Mouse (Mus musculus) G1E (cell line): ENCODE measurements around the gene Daam1. TPM values are rescaled to one million over a fixed set of nuclear protein-coding genes. Genes with fewer than 3 reads are reported as not detected.

Experiments
- ATAC-seq: 2 replicates; pipeline ENCODE4 v1.8.0; 2016; ENCODE audit warnings: mild to moderate bottlenecking; ENCODE audit not compliant: insufficient number of reproducible peaks, poor library complexity, low FRiP score, severe bottlenecking; ENCODE audit errors: extremely low read depth
- DNase-seq: peaks from one replicate; pipeline ENCODE4 v3.0.0; 2012; ENCODE audit warnings: low spot score
- H3K27me3 ChIP-seq: 2 replicates; pipeline ENCODE4 v1.6.1; 2012; ENCODE audit warnings: mild to moderate bottlenecking, low read length, inconsistent platforms; ENCODE audit not compliant: insufficient read depth
- H3K36me3 ChIP-seq: replicated peaks from 2 replicates; pipeline ENCODE3; 2012; ENCODE audit warnings: mild to moderate bottlenecking, inconsistent platforms
- H3K4me1 ChIP-seq: 2 replicates; pipeline ENCODE4 v1.6.1; 2012; ENCODE audit warnings: low read depth, low read length, inconsistent platforms, mixed read lengths; ENCODE audit not compliant: insufficient read depth
- H3K4me3 ChIP-seq: 2 replicates; pipeline ENCODE4 v1.5.1; 2012; ENCODE audit warnings: low read depth, mild to moderate bottlenecking, inconsistent platforms, low read length, moderate library complexity, mixed read lengths
- H3K9me3 ChIP-seq: replicated peaks from 2 replicates; pipeline ENCODE4 v1.6.1; 2012; ENCODE audit warnings: inconsistent platforms
- CTCF ChIP-seq: IDR thresholded peaks from 2 replicates; pipeline ENCODE4 v1.5.1; 2012; ENCODE audit warnings: low read depth, low read length, inconsistent platforms, mixed read lengths
- GATA1 ChIP-seq: IDR thresholded peaks from 2 replicates; pipeline ENCODE4 v1.6.1; 2012; ENCODE audit warnings: borderline replicate concordance, low read length, inconsistent platforms, mixed read lengths
- GATA2 ChIP-seq: IDR thresholded peaks from 2 replicates; pipeline ENCODE4 v1.6.1; 2012; ENCODE audit warnings: low read depth, low read length, inconsistent platforms, borderline replicate concordance
- POLR2AphosphoS5 ChIP-seq: IDR thresholded peaks from 2 replicates; pipeline ENCODE4 v1.6.1; 2012; ENCODE audit warnings: low read depth, low read length, inconsistent platforms; ENCODE audit not compliant: insufficient replicate concordance
- TAL1 ChIP-seq: conservative IDR thresholded peaks from 2 replicates; pipeline ENCODE4 v1.6.1; 2012; ENCODE audit warnings: low read depth, low read length, inconsistent platforms, mixed read lengths
- polyA plus RNA-seq: library from polyadenylated mRNA; stranded (reverse); fragments of >175 nt; gene quantifications from 2 replicates; pipeline ENCODE4 v1.2.3, GENCODE M21; 2012
- total RNA-seq, 2 experiments: library from RNA; stranded (forward) in 1 of 2; stranded (reverse) in 1 of 2; fragments of 200-1000 nt in 1 of 2; fragments of >200 nt in 1 of 2; fragmentation: Nextera tagmentation in 1 of 2; gene quantifications; 2 replicates each; pipeline ENCODE4 v1.2.3; 2014 to 2017

Gene Daam1
- total and polyA plus RNA-seq, 3 experiments = 19.8 to 69.8 (median 57.3) TPM

DNA sequence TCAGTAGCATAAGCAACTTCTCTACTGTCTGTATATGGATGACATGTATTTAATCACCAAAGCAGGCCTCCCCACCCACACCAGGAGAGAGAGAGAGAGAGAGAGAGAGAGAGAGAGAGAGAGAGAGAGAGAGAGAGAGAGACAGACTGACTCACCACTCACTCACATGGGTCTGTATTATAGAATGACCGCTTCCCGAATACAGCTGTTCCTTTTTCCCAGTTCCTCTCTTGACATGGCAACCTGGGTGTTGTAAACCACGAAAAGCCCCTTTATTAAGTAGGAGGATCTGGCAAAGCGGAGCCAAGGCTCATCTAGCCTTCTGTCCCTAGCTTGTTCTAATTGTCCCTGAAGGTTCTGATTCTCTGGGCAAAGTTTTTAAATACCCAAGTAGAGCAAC is 137.7 kb downstream of the Daam1 start:
- peaks cover 58% of the 10 kb centered on the region for H3K36me3 ChIP-seq
- DNase-seq (no peak), ATAC-seq (no peak)
- no peak for TF ChIP-seq GATA2
- no peak for TF ChIP-seq TAL1
- no peak for TF ChIP-seq CTCF
- no peak for TF ChIP-seq GATA1
- TF ChIP-seq POLR2AphosphoS5 = no peak
- H3K9me3 ChIP-seq = no peaks in the 10 kb centered on the region
- H3K4me3 ChIP-seq = no peak overlapping the region
- H3K4me1 ChIP-seq = peaks cover 7% of the 10 kb centered on the region; the same call in 1 of the 2 replicates
- H3K27me3 ChIP-seq = no peaks in the 10 kb centered on the region

DNA sequence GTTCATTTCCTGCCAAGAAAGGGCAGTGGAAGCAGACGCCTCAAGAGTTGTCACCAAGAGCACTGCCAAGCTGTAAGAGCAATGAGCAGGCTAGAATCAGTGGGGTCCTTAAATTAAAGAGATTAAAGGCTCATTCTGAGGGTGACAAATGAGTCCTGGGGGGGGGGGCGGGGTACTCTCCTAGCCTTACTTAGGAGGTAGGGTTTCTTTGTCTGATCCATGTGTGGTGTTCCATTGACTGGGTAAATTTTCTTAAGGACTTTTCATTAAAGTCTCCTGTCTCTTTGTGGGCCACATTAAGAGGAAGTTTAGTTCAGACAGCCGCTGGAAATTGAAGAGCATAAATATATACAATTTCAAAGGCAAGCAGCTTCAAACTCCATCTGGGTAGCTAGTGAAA is 138.1 kb downstream of the Daam1 start:
- H3K27me3 ChIP-seq = no peaks in the 10 kb centered on the region
- ATAC-seq (no peak), DNase-seq (no peak)
- H3K9me3 ChIP-seq = no peaks in the 10 kb centered on the region
- H3K4me1 ChIP-seq = peaks cover 7% of the 10 kb centered on the region; the same call in 1 of the 2 replicates
- TF ChIP-seq TAL1 = no peak
- TF ChIP-seq CTCF = no peak
- no peak for TF ChIP-seq GATA2
- TF ChIP-seq POLR2AphosphoS5 = no peak
- TF ChIP-seq GATA1 = no peak
- peaks cover 62% of the 10 kb centered on the region for H3K36me3 ChIP-seq
- H3K4me3 ChIP-seq = no peak overlapping the region

GRCm38 (mm10) chr12:71969439-71969838 is 138.6 kb downstream of the Daam1 start:
- DNase-seq (no peak), ATAC-seq (no peak)
- H3K4me3 ChIP-seq = no peak overlapping the region
- no peak for TF ChIP-seq POLR2AphosphoS5
- no peak for TF ChIP-seq TAL1
- TF ChIP-seq CTCF = no peak
- no peak for TF ChIP-seq GATA1
- no peak for TF ChIP-seq GATA2
- H3K27me3 ChIP-seq = no peaks in the 10 kb centered on the region
- no peaks in the 10 kb centered on the region for H3K9me3 ChIP-seq
- H3K36me3 ChIP-seq = peaks cover 65% of the 10 kb centered on the region
- H3K4me1 ChIP-seq = peaks cover 7% of the 10 kb centered on the region; the same call in 1 of the 2 replicates

DNA sequence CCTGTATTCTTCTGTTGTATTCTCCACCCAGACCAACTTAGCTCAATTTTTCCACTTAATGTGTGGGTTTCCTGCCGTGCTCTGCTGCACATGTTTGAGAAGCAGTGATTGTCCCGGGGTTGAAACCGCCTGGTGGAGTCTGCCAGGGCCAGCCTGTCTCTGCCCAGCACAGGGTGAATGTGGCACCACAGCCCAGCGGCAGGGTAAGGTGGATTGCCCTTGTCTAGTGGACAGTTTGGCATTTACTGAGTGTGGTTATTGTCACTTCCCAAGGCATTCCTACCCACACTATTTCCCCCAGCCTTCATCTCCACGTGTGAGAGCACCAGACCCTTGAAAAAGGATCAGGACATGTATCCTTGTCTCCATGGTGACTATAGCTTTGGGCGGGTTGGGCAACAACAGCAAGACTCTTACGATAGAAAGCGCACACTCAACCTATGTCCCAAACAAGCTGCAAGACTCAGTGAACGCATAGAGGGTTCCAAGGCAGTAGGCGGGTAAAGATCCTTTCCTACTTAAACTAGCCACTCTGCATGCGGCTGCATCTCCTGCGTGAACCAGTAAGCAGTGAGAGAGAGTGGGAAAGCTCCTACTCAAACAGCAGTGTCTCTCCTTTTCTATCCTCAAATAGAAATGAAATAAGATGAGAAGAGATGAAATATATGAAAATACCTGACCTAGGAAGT is 139.2 kb downstream of the Daam1 start:
- no peaks in the 10 kb centered on the region for H3K27me3 ChIP-seq
- no peak for DNase-seq
- no peaks in the 10 kb centered on the region for H3K9me3 ChIP-seq
- no peak overlapping the region for H3K4me3 ChIP-seq
- peaks cover 70% of the 10 kb centered on the region for H3K36me3 ChIP-seq
- ATAC-seq = no peak
- TF ChIP-seq TAL1 (no peak), CTCF (no peak), POLR2AphosphoS5 (no peak), GATA2 (no peak), GATA1 (no peak)
- peaks cover 7% of the 10 kb centered on the region; the same call in 1 of the 2 replicates for H3K4me1 ChIP-seq

DNA sequence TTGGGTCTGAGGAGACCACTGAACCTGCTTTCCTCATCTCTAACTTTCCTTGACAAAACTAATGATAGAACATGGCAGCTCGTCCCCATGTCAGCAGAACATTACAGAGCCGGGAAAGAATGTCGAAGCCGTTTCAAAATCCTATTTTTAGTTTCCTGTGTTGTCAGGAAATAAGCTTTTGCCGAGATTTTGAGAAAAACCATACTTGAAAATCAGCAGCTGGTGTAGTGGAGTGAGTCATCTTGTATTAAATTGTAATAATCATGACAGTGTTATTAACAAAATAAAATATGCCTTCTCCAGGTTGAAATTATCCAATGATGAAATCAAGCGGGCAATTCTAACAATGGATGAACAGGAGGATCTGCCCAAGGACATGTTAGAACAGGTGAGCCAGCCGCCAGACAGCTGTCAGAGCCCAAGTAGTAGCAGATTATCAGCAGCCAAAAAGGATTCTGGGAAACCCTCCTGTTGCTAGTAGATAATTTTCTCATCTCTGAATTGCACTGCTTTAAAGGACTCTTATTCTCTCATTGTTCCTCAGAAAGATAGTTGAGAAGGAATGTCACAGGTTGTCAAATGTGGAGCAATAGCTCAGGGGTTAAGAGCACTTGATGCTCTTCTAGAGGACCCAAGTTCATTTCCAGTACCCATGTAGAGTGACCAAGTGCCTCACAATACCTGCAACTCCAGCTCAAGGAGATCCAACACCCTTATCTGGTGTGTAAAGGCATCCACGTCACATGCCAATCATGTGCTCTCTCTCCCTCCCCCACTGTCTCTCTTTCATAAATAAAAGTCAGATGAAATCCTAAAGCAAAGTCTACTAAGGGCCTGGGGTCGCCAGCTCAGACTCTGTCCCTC is 140.1 kb downstream of the Daam1 start:
- Histone ChIP-seq H3K4me3 (no peak overlapping the region), H3K27me3 (no peaks in the 10 kb centered on the region), H3K9me3 (no peaks in the 10 kb centered on the region), H3K4me1 (peaks cover 7% of the 10 kb centered on the region; the same call in 1 of the 2 replicates), H3K36me3 (peaks cover 79% of the 10 kb centered on the region)
- ATAC-seq (no peak), DNase-seq (no peak)
- TF ChIP-seq TAL1 (no peak), GATA1 (no peak), CTCF (no peak), GATA2 (no peak), POLR2AphosphoS5 (no peak)

- Histone ChIP-seq H3K27me3 (no peaks in the 10 kb centered on the region), H3K4me1 (peaks cover 11% of the 10 kb centered on the region), H3K4me3 (no peak overlapping the region), H3K9me3 (no peaks in the 10 kb centered on the region), H3K36me3 (peaks cover 91% of the 10 kb centered on the region)
- TF ChIP-seq CTCF (no peak), POLR2AphosphoS5 (no peak), GATA2 (no peak), GATA1 (no peak), TAL1 (no peak)
- no peak for ATAC-seq
- no peak for DNase-seq
Measured at GRCm38 (mm10) chr12:71972126-71972525, 141.2 kb downstream of the Daam1 start.
